Mouse (Mus musculus): Measurements from ENCODE around the gene Huwe1.

Huwe1 gene

GRCm38 (mm10) chrX:151950231-151950630, 149.6 kb downstream of the Huwe1 start:
- DNase-seq (ENCODE audit: low spot score in 2 of 2) = no peak

- DNase-seq (ENCODE audit: low spot score in 2 of 2) = no peak
These were observed 150.6 kb downstream of the Huwe1 start for GRCm38 (mm10) chrX:151951181-151951580.
